Mouse (Mus musculus): ENCODE results near the gene Dpp3. TPM values are rescaled to one million over a fixed set of nuclear protein-coding genes. Genes with fewer than 3 reads are reported as not detected.
A peak's percentile ranks its signal among the peaks of the same experiment; 100 is the strongest.

Gene Dpp3
- polyA plus RNA-seq, 1 experiment from 2014 or later: 199 TPM

DNA sequence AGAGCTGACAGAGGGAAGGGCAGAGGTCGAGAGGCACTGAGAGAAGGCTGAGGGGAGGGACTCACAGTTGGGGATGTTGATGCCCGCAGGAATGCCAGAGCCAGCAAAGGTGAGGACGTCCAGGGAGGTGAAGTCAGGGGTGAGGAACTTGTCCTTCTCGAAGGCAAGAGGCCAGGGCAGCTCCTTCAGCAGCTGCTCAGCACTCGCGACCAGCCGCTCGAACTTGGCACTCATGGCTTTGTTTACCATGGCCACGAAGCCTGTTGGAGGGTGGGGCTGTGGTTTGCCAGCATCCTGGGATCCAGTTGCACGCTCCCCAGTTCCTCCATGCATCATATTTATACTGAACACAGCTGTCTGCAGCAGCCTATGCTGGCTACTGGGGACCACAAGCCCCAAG, 11.3 kb downstream of the Dpp3 start:
- Histone ChIP-seq H3K36me3 (replicated peaks) (peaks cover 99% of the 10 kb centered on the region), H3K27ac (no peak overlapping the region), H3K27me3 (ENCODE audit: poor library complexity, severe bottlenecking) (no peaks in the 10 kb centered on the region), H3K4me3 (no peak overlapping the region), H3K9me3 (no peaks in the 10 kb centered on the region), H3K4me1 (no peaks in the 10 kb centered on the region)
- 90% methylated on average over 10 of the region's 10 CpGs for WGBS
- no peak for DNase-seq (ENCODE audit: extremely low spot score, low spot score)

DNA sequence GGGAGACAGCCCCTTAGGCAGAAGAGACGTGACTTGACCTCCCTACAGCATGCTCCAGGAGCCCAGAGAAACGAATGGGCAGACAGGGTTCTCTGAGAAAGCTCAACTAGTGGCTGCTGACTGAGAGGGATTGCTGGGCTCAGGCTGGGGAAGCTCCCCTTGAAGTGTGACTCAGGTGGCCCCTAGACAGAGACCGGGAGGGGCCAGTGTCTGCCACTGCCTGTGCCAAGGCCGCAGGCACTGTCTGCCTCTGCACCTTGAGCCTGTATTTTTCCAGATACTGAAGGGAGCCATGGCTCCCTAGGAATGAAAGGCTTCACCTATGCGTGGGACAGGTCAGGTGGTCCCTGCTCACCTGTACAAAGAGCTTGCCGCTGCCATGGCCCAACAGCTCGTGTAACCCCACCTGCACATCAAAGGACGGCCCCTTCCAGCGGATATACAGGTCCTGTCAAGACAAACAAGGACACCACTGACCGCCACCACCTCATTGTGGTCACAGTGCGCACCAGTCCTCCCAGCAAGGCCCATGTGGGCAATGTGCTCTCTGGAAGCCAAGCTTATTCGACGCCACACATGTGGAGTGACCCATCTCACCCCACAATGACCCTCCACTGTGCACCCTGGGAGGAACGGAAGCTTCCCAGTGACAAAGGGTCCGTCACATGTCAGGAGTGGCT, 12.0 kb downstream of the Dpp3 start:
- WGBS: 91% methylated on average over 15 of the region's 15 CpGs
- Histone ChIP-seq H3K4me1 (no peaks in the 10 kb centered on the region), H3K27me3 (ENCODE audit: poor library complexity, severe bottlenecking) (no peaks in the 10 kb centered on the region), H3K4me3 (no peak overlapping the region), H3K36me3 (replicated peaks) (peaks cover 99% of the 10 kb centered on the region), H3K9me3 (no peaks in the 10 kb centered on the region), H3K27ac (no peak overlapping the region)
- DNase-seq (ENCODE audit: extremely low spot score, low spot score): no peak

DNA sequence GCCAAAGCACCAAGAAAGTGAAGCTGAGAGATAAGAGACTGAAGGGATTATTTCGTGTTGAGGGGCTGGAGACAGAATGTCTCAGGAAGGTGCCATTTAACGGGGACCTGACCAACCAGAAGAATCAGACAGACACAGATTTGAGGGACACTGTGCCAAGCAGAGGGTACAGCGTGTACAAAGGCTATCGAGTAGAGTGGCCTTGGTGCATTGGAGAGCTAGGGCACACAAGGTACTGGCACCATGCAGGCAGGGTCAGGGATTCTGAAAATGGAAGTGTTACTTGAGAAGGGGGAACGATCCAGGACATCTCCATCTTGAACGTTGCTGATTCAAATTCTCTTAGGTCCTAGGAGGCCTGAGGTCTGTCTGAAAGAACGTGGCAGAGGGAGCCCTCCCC, 18.7 kb downstream of the Dpp3 start:
- Histone ChIP-seq H3K27me3 (ENCODE audit: poor library complexity, severe bottlenecking) (no peaks in the 10 kb centered on the region), H3K9me3 (no peaks in the 10 kb centered on the region), H3K27ac (no peak overlapping the region), H3K36me3 (replicated peaks) (peaks cover 74% of the 10 kb centered on the region), H3K4me1 (peaks cover 10% of the 10 kb centered on the region), H3K4me3 (no peak overlapping the region)
- WGBS: 93% methylated on average over 7 of the region's 7 CpGs
- DNase-seq (ENCODE audit: extremely low spot score, low spot score): no peak

DNA sequence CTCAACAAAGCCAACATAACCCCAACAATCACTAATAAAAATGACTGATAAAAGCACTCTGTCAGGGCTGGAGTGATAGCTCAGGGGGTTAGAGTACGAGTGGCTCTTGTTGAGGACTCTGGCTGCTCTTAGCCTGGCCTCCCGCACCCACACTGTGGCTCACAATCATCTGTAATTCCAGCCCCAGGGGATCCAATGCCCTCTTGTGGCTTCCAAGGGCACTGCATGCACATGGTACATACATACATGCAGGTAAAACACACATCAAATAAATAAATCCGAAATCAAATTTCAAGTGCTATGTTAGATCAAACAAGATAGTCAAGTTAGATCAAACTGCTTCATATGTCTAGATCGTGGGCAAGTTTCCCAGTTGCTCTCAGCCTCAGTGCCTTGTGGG, 20.0 kb downstream of the Dpp3 start:
- no peak overlapping the region for H3K27ac ChIP-seq
- 90% methylated on average over 4 of the region's 4 CpGs for WGBS
- no peak overlapping the region for H3K4me3 ChIP-seq
- H3K9me3 ChIP-seq: no peaks in the 10 kb centered on the region
- H3K4me1 ChIP-seq: peaks cover 10% of the 10 kb centered on the region
- H3K36me3 ChIP-seq (replicated peaks): peaks cover 70% of the 10 kb centered on the region
- no peak for DNase-seq (ENCODE audit: extremely low spot score, low spot score)
- no peaks in the 10 kb centered on the region for H3K27me3 ChIP-seq (ENCODE audit: poor library complexity, severe bottlenecking)

DNA sequence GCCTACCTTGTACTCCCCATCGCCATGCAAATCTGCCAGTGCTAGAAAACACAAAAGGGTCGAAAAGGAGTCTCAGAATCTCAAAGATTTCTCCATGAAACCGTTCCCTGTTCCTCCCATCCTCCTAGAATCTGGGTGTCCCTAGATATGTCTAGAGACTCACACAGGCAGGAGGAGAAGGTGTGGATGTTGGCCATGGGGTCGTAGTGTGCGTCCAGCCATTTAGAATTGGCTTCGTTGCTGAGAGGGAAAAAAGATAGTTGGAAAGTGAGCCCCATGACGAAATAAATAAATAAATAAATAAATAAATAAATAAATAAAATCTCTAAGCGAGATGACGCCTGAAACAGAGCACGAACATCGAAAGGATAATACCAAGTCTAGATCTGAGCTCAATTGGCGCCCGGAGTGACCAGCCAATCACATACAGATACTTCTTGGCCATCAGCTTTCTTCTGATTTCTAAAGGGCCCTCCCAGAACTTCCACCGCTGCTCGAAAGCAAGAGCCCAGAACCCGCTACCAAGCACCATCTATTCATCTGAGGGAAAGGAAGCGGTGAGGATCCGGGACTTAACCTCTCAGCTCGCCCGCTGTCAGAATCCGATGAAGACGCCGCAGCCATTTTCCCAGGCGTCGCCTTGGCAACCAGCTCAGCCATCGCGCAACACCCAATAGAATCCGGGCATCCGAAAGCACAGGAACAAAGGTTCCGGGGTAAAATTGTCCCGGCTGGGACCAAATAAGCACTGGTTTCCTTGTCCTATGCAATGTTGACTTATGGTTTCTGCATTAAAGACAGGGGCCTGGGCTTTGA, 21.9 kb downstream of the Dpp3 start, which contains the start of gene Bbs1:
Gene Bbs1, minus strand, starts transcription at position 650 of the 816 bp plus-strand sequence.
- H3K27me3 ChIP-seq (ENCODE audit: poor library complexity, severe bottlenecking): no peaks in the 10 kb centered on the region
- peaks cover 62% of the 10 kb centered on the region for H3K36me3 ChIP-seq (replicated peaks)
- WGBS: 9% methylated on average over 31 of the region's 31 CpGs
- no peaks in the 10 kb centered on the region for H3K9me3 ChIP-seq
- H3K4me1 ChIP-seq: peaks cover 10% of the 10 kb centered on the region
- peak within 1 kb of the TSS; percentile 74 for H3K4me3 ChIP-seq
- H3K27ac ChIP-seq: peak within 1 kb of the TSS; percentile 83
- peak; percentile 83 for DNase-seq (ENCODE audit: extremely low spot score, low spot score)

DNA sequence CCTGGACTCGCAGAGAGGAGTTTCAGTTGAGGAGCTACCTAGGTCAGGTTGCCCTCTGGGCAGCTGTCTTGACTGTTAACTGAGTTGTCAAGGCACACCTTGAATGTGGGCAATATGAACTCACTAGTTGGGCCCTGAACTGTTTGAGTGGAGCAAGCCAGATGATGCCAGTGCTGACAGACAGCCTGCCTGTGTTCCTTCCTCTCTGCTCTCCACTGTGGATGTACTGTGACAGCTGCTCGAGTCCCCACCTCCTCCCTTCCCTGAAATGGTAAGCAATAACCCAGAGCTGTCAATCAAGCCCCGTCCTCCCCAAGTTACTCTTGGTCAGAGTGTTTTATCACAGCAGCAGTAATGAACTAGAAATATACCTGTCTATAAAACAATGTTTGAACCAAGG, 28.2 kb downstream of the Dpp3 start:
- Histone ChIP-seq H3K36me3 (replicated peaks) (peaks cover 59% of the 10 kb centered on the region), H3K4me3 (no peak overlapping the region), H3K27me3 (ENCODE audit: poor library complexity, severe bottlenecking) (no peaks in the 10 kb centered on the region), H3K9me3 (no peaks in the 10 kb centered on the region), H3K27ac (no peak overlapping the region), H3K4me1 (no peaks in the 10 kb centered on the region)
- no peak for DNase-seq (ENCODE audit: extremely low spot score, low spot score)
- 84% methylated on average over 3 of the region's 3 CpGs for WGBS

DNA sequence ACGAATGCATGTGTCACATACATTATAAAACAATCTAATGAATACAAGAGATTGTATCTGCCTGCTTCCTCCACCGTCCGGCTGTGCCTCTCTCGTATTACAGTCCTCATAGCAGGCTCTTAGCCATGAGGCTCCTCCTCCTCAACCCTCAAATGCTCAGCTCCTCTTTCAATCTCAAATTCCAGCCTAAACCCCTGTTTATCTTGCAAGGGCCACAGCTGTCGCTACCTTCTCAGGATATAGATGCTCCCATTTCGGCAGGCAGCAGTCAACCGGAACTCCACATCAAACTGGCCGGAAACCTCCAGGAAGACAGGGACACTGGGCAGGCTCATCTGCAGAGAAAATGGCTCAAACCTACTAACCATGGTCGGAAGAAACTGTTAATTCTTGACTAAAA, 29.1 kb downstream of the Dpp3 start:
- no peak overlapping the region for H3K27ac ChIP-seq
- WGBS: 85% methylated on average over 9 of the region's 9 CpGs
- H3K4me3 ChIP-seq: no peak overlapping the region
- DNase-seq (ENCODE audit: extremely low spot score, low spot score): no peak
- peaks cover 59% of the 10 kb centered on the region for H3K36me3 ChIP-seq (replicated peaks)
- H3K9me3 ChIP-seq: no peaks in the 10 kb centered on the region
- H3K4me1 ChIP-seq: no peaks in the 10 kb centered on the region
- no peaks in the 10 kb centered on the region for H3K27me3 ChIP-seq (ENCODE audit: poor library complexity, severe bottlenecking)

DNA sequence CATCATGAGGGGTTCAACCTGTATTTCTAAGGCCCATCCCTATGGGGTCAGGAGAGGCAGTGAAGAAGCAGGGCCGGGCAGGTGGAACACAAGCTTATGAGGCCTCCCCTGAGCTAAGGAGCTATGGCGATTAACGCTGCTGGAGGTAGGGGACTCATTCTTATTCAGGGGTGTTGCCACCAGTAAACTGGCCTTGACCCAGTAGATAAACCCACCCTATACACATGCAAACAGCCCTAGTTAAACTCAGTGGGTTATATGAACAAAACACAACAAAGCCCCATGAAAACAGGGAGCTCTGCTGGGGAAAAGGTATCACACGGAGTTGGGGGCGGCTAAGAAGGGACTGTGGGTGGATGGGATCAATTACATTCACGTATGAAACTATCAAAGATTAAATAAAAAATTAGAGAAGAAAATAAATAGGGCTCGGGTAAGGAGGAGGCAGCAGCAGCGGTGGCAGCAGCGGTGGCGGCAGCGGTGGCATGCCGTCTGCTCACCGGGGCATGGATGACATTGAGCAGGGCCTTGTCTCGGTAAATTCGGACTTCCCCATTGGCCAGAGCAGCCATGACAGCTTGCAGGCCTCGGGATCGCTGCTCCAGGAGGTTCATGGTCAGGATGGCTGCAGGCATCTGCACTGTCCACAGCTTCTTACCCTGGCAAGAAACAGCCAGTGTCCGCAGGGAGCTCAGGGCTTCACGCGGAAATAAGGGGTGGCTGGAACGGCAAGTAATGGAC, 31.1 kb downstream of the Dpp3 start:
- peaks cover 48% of the 10 kb centered on the region for H3K36me3 ChIP-seq (replicated peaks)

DNA sequence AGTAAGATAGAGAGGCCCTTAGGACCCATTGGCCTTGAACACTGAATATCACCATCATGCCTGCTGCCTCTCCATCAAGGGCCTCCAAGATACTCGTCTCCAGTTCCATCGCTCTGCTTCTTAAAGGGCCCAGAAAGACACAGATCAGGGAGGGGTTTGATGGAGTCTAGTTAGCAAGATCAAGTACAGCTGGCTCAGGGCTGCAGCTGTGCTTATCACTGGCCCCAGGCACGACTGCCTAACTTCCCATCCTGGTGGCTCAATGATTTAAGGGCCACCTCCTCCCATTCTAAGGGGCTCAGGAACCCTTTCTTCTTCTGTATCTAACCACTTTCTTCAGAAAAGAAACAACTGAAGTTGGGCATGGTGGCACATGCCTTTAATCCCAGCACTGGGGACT, 36.3 kb downstream of the Dpp3 start:
- WGBS: 77% methylated on average over 3 of the region's 3 CpGs
- Histone ChIP-seq H3K4me3 (no peak overlapping the region), H3K27ac (no peak overlapping the region), H3K4me1 (no peaks in the 10 kb centered on the region), H3K9me3 (no peaks in the 10 kb centered on the region), H3K27me3 (ENCODE audit: poor library complexity, severe bottlenecking) (no peaks in the 10 kb centered on the region), H3K36me3 (replicated peaks) (peaks cover 44% of the 10 kb centered on the region)
- no peak for DNase-seq (ENCODE audit: extremely low spot score, low spot score)

More for the DNA sequence above, 31.1 kb downstream of the Dpp3 start:
- no peak overlapping the region for H3K4me3 ChIP-seq
- no peaks in the 10 kb centered on the region for H3K4me1 ChIP-seq
- H3K27ac ChIP-seq: no peak overlapping the region; the same call in 1 of the 2 replicates
- no peak for DNase-seq (ENCODE audit: extremely low spot score, low spot score)
- H3K9me3 ChIP-seq: no peaks in the 10 kb centered on the region
- no peaks in the 10 kb centered on the region for H3K27me3 ChIP-seq (ENCODE audit: poor library complexity, severe bottlenecking)
- 62% methylated on average over 21 of the region's 21 CpGs for WGBS

DNA sequence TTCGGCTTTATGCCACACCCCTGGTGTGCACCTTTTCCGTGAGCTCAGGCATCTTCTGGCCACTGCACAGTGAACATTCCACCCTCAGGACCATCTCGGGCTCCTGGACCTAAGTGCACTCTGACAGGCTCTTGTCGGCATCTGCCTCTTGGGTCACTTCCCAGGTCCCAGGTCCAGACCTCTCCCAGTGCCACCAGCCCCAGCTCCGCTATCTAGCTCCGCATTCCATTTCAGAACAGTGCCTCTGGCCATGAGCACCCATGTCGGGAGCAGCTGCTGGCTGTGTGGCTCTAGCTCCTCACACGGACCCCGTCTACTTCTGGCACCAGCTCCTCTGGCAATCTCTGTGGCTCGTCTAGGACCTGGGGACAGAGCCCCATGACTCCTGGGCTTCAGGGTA, 38.3 kb downstream of the Dpp3 start:
- DNase-seq (ENCODE audit: extremely low spot score, low spot score): no peak
- WGBS: 90% methylated on average over 10 of the region's 10 CpGs
- Histone ChIP-seq H3K27me3 (ENCODE audit: poor library complexity, severe bottlenecking) (no peaks in the 10 kb centered on the region), H3K4me3 (no peak overlapping the region), H3K36me3 (replicated peaks) (peaks cover 39% of the 10 kb centered on the region), H3K27ac (no peak overlapping the region), H3K9me3 (no peaks in the 10 kb centered on the region), H3K4me1 (no peaks in the 10 kb centered on the region)

DNA sequence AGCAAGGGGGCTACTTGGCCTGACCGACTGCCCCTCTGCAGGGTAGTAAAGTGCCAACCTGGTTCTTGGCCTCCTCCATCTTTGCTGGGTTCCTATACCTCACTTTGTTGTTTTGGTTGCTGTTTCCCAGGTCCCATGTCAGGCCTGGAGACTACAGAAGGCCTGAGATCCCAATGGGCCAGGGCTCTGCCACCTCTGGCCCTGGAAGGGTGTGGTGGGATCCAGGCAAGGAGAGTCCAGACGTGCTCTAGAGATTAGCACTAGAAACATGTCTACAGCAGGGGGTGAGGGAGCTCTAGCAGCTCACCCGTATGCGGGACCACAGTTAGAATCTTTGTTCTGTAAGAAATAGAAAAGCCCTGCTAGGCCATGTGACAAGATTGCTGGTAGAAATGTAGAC, 44.1 kb downstream of the Dpp3 start:
- DNase-seq (ENCODE audit: extremely low spot score, low spot score): no peak
- no peaks in the 10 kb centered on the region for H3K27me3 ChIP-seq (ENCODE audit: poor library complexity, severe bottlenecking)
- H3K36me3 ChIP-seq (replicated peaks): peaks cover 5% of the 10 kb centered on the region; the same call in 1 of the 2 replicates
- H3K27ac ChIP-seq: no peak overlapping the region
- no peaks in the 10 kb centered on the region for H3K9me3 ChIP-seq
- WGBS: 88% methylated on average over 4 of the region's 4 CpGs
- H3K4me3 ChIP-seq: no peak overlapping the region
- H3K4me1 ChIP-seq: peaks cover 14% of the 10 kb centered on the region

DNA sequence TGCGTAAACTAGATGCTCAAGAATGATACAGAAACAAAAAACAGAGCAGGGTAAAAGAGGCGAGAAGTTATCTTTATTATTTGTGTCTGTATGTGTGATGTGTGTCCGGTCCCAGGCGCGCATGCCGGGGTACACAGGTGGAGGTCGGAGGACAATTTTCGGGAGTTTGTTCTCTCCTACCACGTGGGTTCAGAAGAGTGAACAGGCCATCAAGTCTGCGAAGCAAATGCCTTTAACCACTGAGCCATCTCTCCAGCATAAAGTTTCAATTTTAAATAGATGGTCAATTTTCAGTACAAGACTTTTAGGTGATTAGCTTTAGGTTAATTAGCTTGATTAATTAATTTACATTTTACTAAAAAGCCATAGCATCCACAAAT, 48.8 kb downstream of the Dpp3 start:
- no peak overlapping the region for H3K27ac ChIP-seq
- peaks cover 39% of the 10 kb centered on the region for H3K4me1 ChIP-seq
- peak overlapping the region; percentile 80 for H3K4me3 ChIP-seq
- H3K36me3 ChIP-seq (replicated peaks): 0 out of 2 replicates have a peak, but pooled peaks cover 3% of the 10 kb centered on the region
- H3K27me3 ChIP-seq (ENCODE audit: poor library complexity, severe bottlenecking): peaks cover 14% of the 10 kb centered on the region
- WGBS: 70% methylated on average over 10 of the region's 10 CpGs
- no peak for DNase-seq (ENCODE audit: extremely low spot score, low spot score)
- no peaks in the 10 kb centered on the region for H3K9me3 ChIP-seq
